Mouse (Mus musculus) yolk sac, embryonic 10.5 days (tissue): Measurements from ENCODE around the gene Fkbp9.

Experiments
- DNase-seq: peaks from one replicate; pipeline ENCODE4 v3.0.0-alpha.2; 2017; ENCODE audit warnings: low spot score

The Fkbp9 gene

GRCm38 (mm10) chr6:56831697-56832406, at the start of gene Fkbp9:
Gene Fkbp9 (plus strand): TSS chr6:56832059.
- peak; percentile 89 for DNase-seq

GRCm38 (mm10) chr6:56783561-56784272, 48.1 kb upstream of the Fkbp9 start:
- peak; percentile 34 for DNase-seq

GRCm38 (mm10) chr6:56785068-56785467, 46.8 kb upstream of the Fkbp9 start:
- DNase-seq = no peak

- no peak for DNase-seq
Observed at GRCm38 (mm10) chr6:56787668-56788067, 44.2 kb upstream of the Fkbp9 start.

- DNase-seq = no peak
Observed at GRCm38 (mm10) chr6:56789336-56789735, 42.5 kb upstream of the Fkbp9 start.

- DNase-seq = no peak
Observed at GRCm38 (mm10) chr6:56794834-56795233, 37.0 kb upstream of the Fkbp9 start.

- no peak for DNase-seq
Observed at GRCm38 (mm10) chr6:56796232-56796631, 35.6 kb upstream of the Fkbp9 start.

GRCm38 (mm10) chr6:56796668-56797141, 35.2 kb upstream of the Fkbp9 start:
- DNase-seq = peak; percentile 74

GRCm38 (mm10) chr6:56797311-56798151, 34.3 kb upstream of the Fkbp9 start, which contains the start of gene Kbtbd2:
Gene Kbtbd2 (minus strand): TSS chr6:56797813.
- DNase-seq = peak; percentile 94

GRCm38 (mm10) chr6:56798152-56798465, 33.8 kb upstream of the Fkbp9 start:
- DNase-seq = no peak

GRCm38 (mm10) chr6:56805026-56805425, 26.8 kb upstream of the Fkbp9 start:
- no peak for DNase-seq

- DNase-seq = no peak
Observed at GRCm38 (mm10) chr6:56806195-56806594, 25.7 kb upstream of the Fkbp9 start.

GRCm38 (mm10) chr6:56808656-56809055, 23.2 kb upstream of the Fkbp9 start:
- peak; percentile 19 for DNase-seq

- no peak for DNase-seq
Observed at GRCm38 (mm10) chr6:56813332-56813731, 18.5 kb upstream of the Fkbp9 start.

GRCm38 (mm10) chr6:56818436-56819123, 13.3 kb upstream of the Fkbp9 start:
- DNase-seq = no peak

- DNase-seq = no peak
Observed at GRCm38 (mm10) chr6:56819124-56819487, 12.8 kb upstream of the Fkbp9 start.

GRCm38 (mm10) chr6:56825657-56826056, 6.2 kb upstream of the Fkbp9 start:
- DNase-seq = no peak

GRCm38 (mm10) chr6:56832407-56832796, 543 bp downstream of the Fkbp9 start:
- no peak for DNase-seq

- no peak for DNase-seq
Observed at GRCm38 (mm10) chr6:56832830-56833229, 971 bp downstream of the Fkbp9 start.

GRCm38 (mm10) chr6:56834769-56835168, 2.9 kb downstream of the Fkbp9 start:
- no peak for DNase-seq

GRCm38 (mm10) chr6:56835532-56835931, 3.7 kb downstream of the Fkbp9 start:
- DNase-seq = no peak

- no peak for DNase-seq
Observed at GRCm38 (mm10) chr6:56837166-56837565, 5.3 kb downstream of the Fkbp9 start.
